ENCODE assay signal across 10 mouse cellular contexts in the genomic region with DNA sequence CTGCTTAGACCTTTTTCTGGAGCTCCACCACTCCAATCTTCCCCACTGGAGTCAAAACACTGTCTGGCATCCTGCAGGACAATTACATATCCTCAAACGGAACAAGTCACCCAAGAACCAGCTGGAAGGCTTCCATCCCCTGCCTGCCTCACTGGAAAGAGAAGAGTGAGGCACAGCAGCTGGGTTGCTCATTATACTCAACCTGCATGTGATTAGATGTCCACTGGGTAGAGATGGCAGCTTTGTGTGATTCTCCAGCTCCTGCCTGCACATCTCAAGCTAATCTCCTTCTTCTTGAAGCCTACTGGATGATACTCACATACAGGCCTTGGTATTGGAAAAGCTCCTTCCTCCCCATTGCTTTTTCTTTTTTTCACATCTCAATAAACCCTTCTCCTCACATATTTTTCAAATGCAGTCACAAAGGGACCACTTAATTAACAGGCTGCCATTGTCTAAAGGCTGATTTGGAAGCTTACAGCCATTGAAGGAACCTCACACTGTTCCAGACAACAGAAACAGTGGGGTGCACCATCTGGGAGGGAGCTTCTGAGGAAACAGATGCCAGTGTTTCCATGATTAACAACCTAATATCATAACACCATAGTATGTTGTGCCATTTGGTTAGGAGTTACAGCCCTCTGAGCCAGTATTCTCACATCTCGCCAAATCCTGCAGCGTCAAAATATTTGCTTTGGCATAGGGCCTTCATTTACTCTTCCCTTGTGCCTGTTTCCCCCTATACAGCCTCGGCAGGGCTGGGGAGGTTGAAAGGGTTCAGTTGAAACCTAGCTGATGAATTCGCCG.
A peak's percentile ranks its signal among the peaks of the same experiment; 100 is the strongest.
DNase-seq lines count a peak whose midpoint lies in the region; ATAC-seq and TF ChIP-seq lines count a peak whose summit lies in the region.
"Had no signal": no experiment of that assay in that cellular context is flagged by ENCODE, and none has a peak within 500 bp of the region (broad histone marks: within the 10 kb centered on the region; RNA-seq: fewer than 3 reads in every experiment).

No protein-coding gene starts in this region.

- H3K4me2 ChIP-seq in lung, postnatal 0 days (replicated peaks; ENCODE audit: low read depth, low read length), result no peak overlapping the region
- H3K4me2 ChIP-seq: embryonic facial prominence, embryonic 12.5 days; stomach, embryonic 15.5 days had no signal

- DNase-seq in kidney, adult 9 months, result peak; percentile 18
- no peak for DNase-seq in kidney, adult 18-20 months
- peak; percentile 67 to 71 for DNase-seq in cerebellum, postnatal 36 days
- DNase-seq in lung, postnatal 0 days (ENCODE audit: low spot score), result peak; percentile 76
- no peak for DNase-seq in spleen, postnatal 14 days (ENCODE audit: low spot score in 2 of 2)

- H3K4me1 ChIP-seq in lung, postnatal 0 days (ENCODE audit: insufficient read depth, low read depth, low read length), result no peaks in the 10 kb centered on the region
- H3K4me1 ChIP-seq: embryonic facial prominence, embryonic 12.5 days; stomach, embryonic 15.5 days had no signal

- no peaks in the 10 kb centered on the region for H3K36me3 ChIP-seq in lung, postnatal 0 days (ENCODE audit: insufficient read depth, low read length)
- H3K36me3 ChIP-seq: embryonic facial prominence, embryonic 12.5 days; stomach, embryonic 15.5 days had no signal

- H3K27ac ChIP-seq in lung, postnatal 0 days (ENCODE audit: low read length), result no peak overlapping the region
- H3K27ac ChIP-seq: embryonic facial prominence, embryonic 12.5 days; stomach, embryonic 15.5 days had no signal

- TF ChIP-seq CTCF in lung, postnatal 0 days (IDR thresholded peaks at IDR 0.05), result peak; percentile 7; the same call in 1 of the 2 replicates

- TF ChIP-seq EP300 in lung, postnatal 0 days (IDR thresholded peaks at IDR 0.05), result peak; percentile 60; the same call in 1 of the 2 replicates

- H3K4me3 ChIP-seq in lung, postnatal 0 days (ENCODE audit: low read depth, low read length), result no peak overlapping the region
- H3K4me3 ChIP-seq: embryonic facial prominence, embryonic 12.5 days; stomach, embryonic 15.5 days had no signal

- H3K9ac ChIP-seq in lung, postnatal 0 days (replicated peaks; ENCODE audit: low read depth), result no peak overlapping the region
- H3K9ac ChIP-seq: embryonic facial prominence, embryonic 12.5 days; stomach, embryonic 15.5 days had no signal

- 31% methylated on average over 6 of the region's 6 CpGs for WGBS in lung, postnatal 0 days

- peak; percentile 62; the same call in 1 of the 2 replicates for ATAC-seq in cerebellum, adult (ENCODE audit: insufficient number of reproducible peaks, low FRiP score, low TSS enrichment)
- peak; percentile 72 for ATAC-seq in lung, postnatal 0 days
- no peak for ATAC-seq in CD4-positive, CD25-positive, alpha-beta regulatory T cell, adult 4 months
- ATAC-seq: Patski had no signal

- no peaks in the 10 kb centered on the region for H3K27me3 ChIP-seq in lung, postnatal 0 days (replicated peaks; ENCODE audit: insufficient read depth, low read length)
- H3K27me3 ChIP-seq: embryonic facial prominence, embryonic 12.5 days; Patski; stomach, embryonic 15.5 days had no signal

- H3K9me3 ChIP-seq in lung, postnatal 0 days (ENCODE audit: low read length), result no peaks in the 10 kb centered on the region
- H3K9me3 ChIP-seq: embryonic facial prominence, embryonic 12.5 days; stomach, embryonic 15.5 days had no signal

Comparison
In these comparisons a context has a peak if more than half of its experiments do, and no peak if none do; other contexts are left out.
1. DNase-seq: peak in kidney, adult 9 months (single experiment), cerebellum, postnatal 36 days (2 of 2) and lung, postnatal 0 days (single experiment); none in kidney, adult 18-20 months (single experiment) and spleen, postnatal 14 days (0 of 2).